Mouse (Mus musculus): Measurements from ENCODE around the gene Rac1.

DNA sequence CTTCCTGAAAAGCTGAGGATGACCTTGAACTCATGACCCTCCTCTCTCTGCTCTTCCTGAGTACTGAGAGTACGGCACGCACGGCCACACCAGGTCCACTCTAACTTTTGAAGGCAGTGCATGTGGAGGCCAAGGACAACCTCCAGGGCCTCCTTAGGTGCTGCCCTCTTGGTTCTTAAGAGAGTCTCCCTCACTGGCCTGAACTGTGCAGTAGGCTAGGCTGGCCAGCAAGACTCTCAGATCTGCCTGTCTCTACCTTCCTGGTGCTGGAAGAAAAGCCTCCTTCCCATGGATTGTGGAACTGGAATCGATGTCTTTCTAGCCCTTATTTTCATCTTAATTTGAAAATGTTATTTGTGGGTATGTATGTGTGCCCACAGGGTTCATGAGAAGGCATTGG, 33.2 kb upstream of the Rac1 start:
- TF ChIP-seq EP300 (IDR thresholded peaks at IDR 0.05; ENCODE audit: low read depth) = no peak
- no peak for TF ChIP-seq CTCF (IDR thresholded peaks at IDR 0.05; ENCODE audit: low read depth)
